Mouse (Mus musculus): ENCODE measurements around the gene Slamf7. TPM values are rescaled to one million over a fixed set of nuclear protein-coding genes. Genes with fewer than 3 reads are reported as not detected.
A peak's percentile ranks its signal among the peaks of the same experiment; 100 is the strongest.

The Slamf7 gene
- total RNA-seq (2015) (0.59 and 2.3 TPM in 2 replicates), total RNA-seq (2017) (0.30 and 1.7 TPM in 2 replicates)

- ATAC-seq (replicated peaks; ENCODE audit: poor library complexity), result no peak
Measured at GRCm38 (mm10) chr1:171652734-171653133, at the start of gene Slamf7. Gene Slamf7, minus strand, starts transcription at chr1:171653035.

GRCm38 (mm10) chr1:171698983-171699382, 46.1 kb upstream of the Slamf7 start:
- peak; percentile 100 for ATAC-seq (replicated peaks; ENCODE audit: poor library complexity)

DNA sequence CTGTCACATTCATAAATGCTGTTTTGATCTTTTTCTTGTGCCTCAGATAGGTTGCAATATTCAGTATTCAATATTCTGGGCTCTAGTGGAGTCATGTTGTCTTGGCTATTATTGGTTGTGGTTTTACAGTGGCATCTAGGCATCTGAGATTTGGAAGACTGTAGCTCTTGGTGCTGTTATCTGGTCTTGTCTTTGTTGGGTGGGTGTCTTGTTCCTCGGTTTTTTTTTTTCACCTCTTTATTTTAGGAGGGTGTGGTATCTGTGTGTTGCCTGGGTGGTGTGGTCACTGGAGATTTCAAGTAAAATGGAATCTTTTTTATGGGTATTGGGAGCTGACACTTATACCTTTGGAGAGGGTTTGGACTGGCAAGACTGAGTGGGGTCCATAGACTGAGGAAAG, 41.1 kb upstream of the Slamf7 start:
- peak; percentile 58 for ATAC-seq (replicated peaks; ENCODE audit: poor library complexity)

- peak; percentile 72 for ATAC-seq (replicated peaks; ENCODE audit: poor library complexity)
Measured at GRCm38 (mm10) chr1:171687320-171687719, 34.5 kb upstream of the Slamf7 start.

GRCm38 (mm10) chr1:171684923-171685322, 32.1 kb upstream of the Slamf7 start:
- ATAC-seq (replicated peaks; ENCODE audit: poor library complexity), result no peak

GRCm38 (mm10) chr1:171681531-171682299, 28.9 kb upstream of the Slamf7 start, which contains the start of gene Cd48:
Gene Cd48, plus strand, starts transcription at chr1:171682009.
- peak; percentile 56 for ATAC-seq (replicated peaks; ENCODE audit: poor library complexity)

- peak; percentile 74 for ATAC-seq (replicated peaks; ENCODE audit: poor library complexity)
Measured at GRCm38 (mm10) chr1:171681009-171681408, 28.2 kb upstream of the Slamf7 start.

DNA sequence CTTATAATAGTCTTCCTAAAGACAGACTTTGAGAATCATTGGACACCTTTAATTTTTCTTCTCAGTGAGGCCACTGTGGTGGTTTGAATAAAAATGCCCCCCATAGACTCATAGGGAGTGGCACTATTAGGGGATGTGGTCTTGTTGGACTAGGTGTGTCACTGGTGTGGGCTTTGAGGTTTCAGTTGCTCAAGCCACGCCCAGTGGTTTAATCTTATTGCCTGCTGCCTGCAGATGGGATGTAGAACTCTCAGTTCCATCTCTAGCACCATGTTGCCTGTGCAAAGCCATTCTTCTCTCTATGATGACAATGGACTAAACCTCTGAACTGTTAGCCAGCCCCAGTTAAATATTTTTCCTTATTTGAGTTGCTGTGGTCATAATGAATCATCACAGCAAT, 24.9 kb upstream of the Slamf7 start:
- peak; percentile 55 for ATAC-seq (replicated peaks; ENCODE audit: poor library complexity)

- ATAC-seq (replicated peaks; ENCODE audit: poor library complexity), result peak; percentile 56
Measured at GRCm38 (mm10) chr1:171674467-171674866, 21.6 kb upstream of the Slamf7 start.

GRCm38 (mm10) chr1:171672854-171673475, 20.1 kb upstream of the Slamf7 start:
- ATAC-seq (replicated peaks; ENCODE audit: poor library complexity), result peak; percentile 62

GRCm38 (mm10) chr1:171672451-171672850, 19.6 kb upstream of the Slamf7 start:
- peak; percentile 71 for ATAC-seq (replicated peaks; ENCODE audit: poor library complexity)

GRCm38 (mm10) chr1:171667160-171667559, 14.3 kb upstream of the Slamf7 start:
- no peak for ATAC-seq (replicated peaks; ENCODE audit: poor library complexity)

DNA sequence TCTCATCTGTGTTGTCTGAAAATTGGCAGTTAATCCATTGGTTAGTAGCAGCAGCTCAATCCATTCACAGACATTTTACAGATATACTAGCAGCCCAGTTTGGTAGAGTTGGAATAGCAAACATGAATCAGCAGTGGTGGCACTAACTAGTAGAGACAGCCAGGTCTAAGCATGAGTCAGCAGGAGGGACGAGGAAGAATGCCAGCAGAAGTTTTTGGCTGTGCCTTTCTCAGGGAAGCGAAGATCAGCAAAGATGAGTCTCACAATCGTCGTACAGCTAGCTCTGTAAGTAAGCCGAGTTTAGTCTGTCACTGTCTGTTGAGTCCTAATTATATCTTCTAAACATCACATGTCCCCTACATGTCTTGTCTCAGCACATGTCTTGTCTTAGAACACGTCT, 13.5 kb upstream of the Slamf7 start:
- no peak for ATAC-seq (replicated peaks; ENCODE audit: poor library complexity)

GRCm38 (mm10) chr1:171663757-171664156, 10.9 kb upstream of the Slamf7 start:
- no peak for ATAC-seq (replicated peaks; ENCODE audit: poor library complexity)

DNA sequence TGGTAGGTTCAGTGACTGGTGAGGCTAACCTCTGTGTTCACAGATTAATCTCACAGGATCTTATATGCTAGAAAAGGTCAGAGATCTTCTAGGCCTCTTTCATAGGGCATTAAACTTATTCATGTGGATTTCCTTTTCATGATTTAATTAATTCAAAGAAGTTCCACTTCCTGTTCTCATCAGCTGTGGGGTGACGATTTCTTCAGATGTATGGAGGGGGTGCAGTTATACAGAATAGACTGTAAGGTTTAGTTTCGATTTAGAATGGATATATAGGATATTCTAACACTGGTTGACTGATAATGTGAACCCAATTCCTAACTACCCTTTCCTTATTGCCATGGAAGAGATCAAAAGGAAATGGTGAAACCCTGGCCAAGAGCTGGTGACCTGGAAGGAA, 8.6 kb upstream of the Slamf7 start:
- no peak for ATAC-seq (replicated peaks; ENCODE audit: poor library complexity)

GRCm38 (mm10) chr1:171660423-171660822, 7.6 kb upstream of the Slamf7 start:
- peak; percentile 89 for ATAC-seq (replicated peaks; ENCODE audit: poor library complexity)

- no peak for ATAC-seq (replicated peaks; ENCODE audit: poor library complexity)
Measured at GRCm38 (mm10) chr1:171658561-171658991, 5.7 kb upstream of the Slamf7 start.

DNA sequence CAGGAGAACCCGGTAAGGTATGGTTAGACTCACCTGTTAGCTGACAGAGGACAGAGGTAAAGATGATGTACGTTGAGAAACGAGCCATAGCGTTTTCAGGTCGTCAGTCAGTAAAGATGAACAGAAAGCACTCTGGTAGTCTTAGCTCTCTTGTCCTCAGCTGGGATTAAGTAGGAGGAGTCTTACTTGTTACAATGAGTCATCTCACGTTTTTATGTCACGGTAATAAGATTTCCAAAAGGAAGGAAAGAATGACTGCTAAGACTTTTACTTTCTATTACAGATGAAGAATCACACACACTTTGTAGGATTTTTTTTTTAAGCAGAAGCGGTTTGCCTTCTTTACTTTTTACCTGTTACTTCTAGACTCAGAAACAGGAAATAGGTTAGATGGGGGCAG, 4.0 kb downstream of the Slamf7 start:
- ATAC-seq (replicated peaks; ENCODE audit: poor library complexity), result 0 out of 2 replicates have a peak, but pooled peaks have one; percentile 17

- ATAC-seq (replicated peaks; ENCODE audit: poor library complexity), result no peak
Measured at GRCm38 (mm10) chr1:171647716-171648115, 5.1 kb downstream of the Slamf7 start.

DNA sequence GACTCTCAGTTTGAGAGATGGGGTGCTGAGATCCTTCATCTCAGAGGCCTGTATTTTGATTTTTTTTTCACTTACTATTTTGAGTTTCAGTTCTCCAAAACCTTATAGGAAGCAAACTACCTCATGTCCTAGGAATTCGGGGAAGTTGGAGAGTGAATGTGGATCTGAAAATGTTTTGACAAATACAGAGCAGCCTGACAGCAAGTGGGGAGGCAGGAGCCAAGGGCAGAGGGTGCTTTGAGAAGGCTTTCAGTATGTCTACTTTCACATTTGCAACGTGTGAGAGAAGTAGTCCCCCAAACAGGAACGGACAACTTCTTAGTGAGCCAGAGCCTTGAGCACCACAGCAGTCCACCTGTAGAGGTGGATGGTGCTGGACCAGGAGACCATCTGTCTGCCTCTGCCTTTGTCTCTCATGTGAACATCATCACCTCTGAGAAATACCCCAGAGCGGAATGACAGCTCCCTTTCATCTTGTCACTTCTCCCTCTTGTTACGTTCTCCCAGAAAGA, 6.3 kb downstream of the Slamf7 start:
- peak; percentile 19; the same call in 1 of the 2 replicates for ATAC-seq (replicated peaks; ENCODE audit: poor library complexity)

- ATAC-seq (replicated peaks; ENCODE audit: poor library complexity), result peak; percentile 99
Measured at GRCm38 (mm10) chr1:171643612-171644011, 9.2 kb downstream of the Slamf7 start.

- ATAC-seq (replicated peaks; ENCODE audit: poor library complexity), result no peak
Measured at GRCm38 (mm10) chr1:171640796-171641195, 12.0 kb downstream of the Slamf7 start.

All from megakaryocyte progenitor cell, adult 5-6 weeks (primary cell).